Mouse (Mus musculus): ENCODE measurements around the gene Hoxb5. TPM values are rescaled to one million over a fixed set of nuclear protein-coding genes. Genes with fewer than 3 reads are reported as not detected.

The Hoxb5 gene
- polyA plus RNA-seq, 1 experiment, result 0.22 TPM

DNA sequence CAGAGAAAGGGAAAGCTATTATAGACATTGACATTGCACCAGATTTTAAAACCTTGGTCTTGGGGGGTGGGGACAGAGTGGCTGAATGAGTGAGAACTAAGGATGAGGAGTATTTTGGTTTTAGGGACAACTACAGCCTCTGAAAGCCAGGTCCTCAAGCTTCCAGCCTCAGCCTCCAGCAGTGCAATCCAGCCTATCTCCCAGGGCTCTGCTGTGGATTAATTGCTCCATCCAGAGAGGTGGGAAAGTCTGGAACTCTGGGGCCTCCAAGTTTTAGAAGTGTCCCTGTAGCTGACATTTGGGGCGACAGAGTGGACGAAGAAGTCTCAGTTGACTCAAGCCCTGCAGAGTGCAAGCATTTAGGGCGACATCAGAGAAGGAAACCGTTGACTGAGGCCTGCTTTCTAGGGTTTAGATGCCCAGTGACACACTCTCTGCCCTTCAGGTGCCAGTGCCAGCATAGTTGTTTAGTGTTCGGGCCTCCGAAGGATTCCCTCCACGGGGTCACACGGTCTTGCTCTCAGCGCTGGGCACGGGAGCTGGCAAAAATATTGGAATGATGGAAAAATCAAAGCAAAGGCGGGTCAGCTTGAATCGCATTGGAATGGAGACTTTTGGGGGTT, 10.8 kb downstream of the Hoxb5 start:
- TF ChIP-seq CTCF (IDR thresholded peaks at IDR 0.05; ENCODE audit: borderline replicate concordance, control insufficient read depth, extremely low read depth, insufficient read depth, low read length, poor library complexity) (no peak), POLR2A (IDR thresholded peaks at IDR 0.05; ENCODE audit: control insufficient read depth, extremely low read depth, insufficient read depth, low read length, poor library complexity) (no peak)
- no peak for DNase-seq
- H3K36me3 ChIP-seq (ENCODE audit: control insufficient read depth, insufficient read depth, low read length), result no peaks in the 10 kb centered on the region
- no peak overlapping the region for H3K27ac ChIP-seq (ENCODE audit: control insufficient read depth, insufficient read depth, low read length)
- WGBS, result 56% methylated on average over 12 of the region's 12 CpGs
- H3K4me1 ChIP-seq (replicated peaks; ENCODE audit: control insufficient read depth, insufficient read depth, low read length), result peaks cover 15% of the 10 kb centered on the region; the same call in 1 of the 2 replicates
- no peak overlapping the region for H3K4me3 ChIP-seq (ENCODE audit: control insufficient read depth, insufficient read depth, low read length)
- H3K27me3 ChIP-seq (ENCODE audit: control insufficient read depth, insufficient read depth, low read length), result peaks cover 34% of the 10 kb centered on the region

DNA sequence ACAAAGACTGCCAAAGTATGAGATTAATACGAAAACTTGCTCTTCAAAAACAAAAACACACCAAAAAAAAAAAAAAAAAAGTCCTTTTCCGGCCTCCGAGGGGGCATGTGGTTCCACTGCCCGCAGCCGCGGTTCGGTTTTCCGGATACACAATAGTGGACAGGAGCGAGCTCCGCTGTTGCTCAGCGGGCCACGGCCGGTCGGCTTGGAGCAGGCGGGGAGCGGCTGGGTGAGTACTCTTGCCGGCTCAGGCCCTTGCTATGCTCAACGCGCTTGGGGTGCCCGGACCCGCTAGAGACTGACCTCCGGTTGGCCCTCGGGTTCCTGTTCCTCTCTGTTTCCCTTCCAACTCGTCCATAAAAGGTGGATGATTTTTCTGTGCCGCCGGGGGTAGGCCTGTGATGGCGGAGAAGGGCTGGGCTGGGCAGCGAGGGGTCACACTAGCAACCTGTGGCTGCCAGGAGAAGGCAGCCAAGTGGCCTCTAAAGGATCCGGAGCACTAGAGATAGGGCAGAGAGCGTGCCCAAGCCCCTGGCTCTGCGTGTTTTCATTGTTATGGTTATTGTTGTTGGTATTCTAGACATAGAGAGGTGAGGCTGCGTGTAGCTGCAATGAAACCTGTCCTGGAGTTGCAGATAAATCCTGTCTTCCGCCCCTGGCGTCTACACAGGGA, 11.7 kb downstream of the Hoxb5 start:
- peaks cover 34% of the 10 kb centered on the region for H3K27me3 ChIP-seq (ENCODE audit: control insufficient read depth, insufficient read depth, low read length)
- no peak for DNase-seq
- no peak overlapping the region for H3K4me3 ChIP-seq (ENCODE audit: control insufficient read depth, insufficient read depth, low read length)
- no peaks in the 10 kb centered on the region for H3K36me3 ChIP-seq (ENCODE audit: control insufficient read depth, insufficient read depth, low read length)
- no peak overlapping the region for H3K27ac ChIP-seq (ENCODE audit: control insufficient read depth, insufficient read depth, low read length)
- no peak for TF ChIP-seq CTCF (IDR thresholded peaks at IDR 0.05; ENCODE audit: borderline replicate concordance, control insufficient read depth, extremely low read depth, insufficient read depth, low read length, poor library complexity)
- TF ChIP-seq POLR2A (IDR thresholded peaks at IDR 0.05; ENCODE audit: control insufficient read depth, extremely low read depth, insufficient read depth, low read length, poor library complexity), result no peak
- H3K4me1 ChIP-seq (replicated peaks; ENCODE audit: control insufficient read depth, insufficient read depth, low read length), result peaks cover 20% of the 10 kb centered on the region
- WGBS, result 10% methylated on average over 34 of the region's 34 CpGs

DNA sequence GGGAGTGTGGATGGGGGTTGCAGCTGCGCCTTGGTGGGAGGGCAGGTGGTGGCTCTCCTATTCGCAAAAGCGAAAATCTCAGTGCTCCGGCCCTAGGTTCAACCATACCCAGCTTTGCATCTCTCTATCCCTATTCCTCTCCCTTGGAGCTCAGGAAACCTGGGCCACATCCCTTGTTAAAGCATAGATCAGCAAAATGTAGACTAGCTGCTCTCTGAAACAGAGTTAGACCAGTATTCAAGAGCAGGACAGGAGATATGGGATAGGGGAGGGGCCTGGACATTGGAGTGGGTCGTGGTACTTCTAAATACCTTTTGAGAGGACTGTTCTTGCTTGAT, 12.2 kb downstream of the Hoxb5 start:
- H3K4me3 ChIP-seq (ENCODE audit: control insufficient read depth, insufficient read depth, low read length), result no peak overlapping the region
- no peak overlapping the region for H3K27ac ChIP-seq (ENCODE audit: control insufficient read depth, insufficient read depth, low read length)
- H3K4me1 ChIP-seq (replicated peaks; ENCODE audit: control insufficient read depth, insufficient read depth, low read length), result peaks cover 23% of the 10 kb centered on the region
- TF ChIP-seq POLR2A (IDR thresholded peaks at IDR 0.05; ENCODE audit: control insufficient read depth, extremely low read depth, insufficient read depth, low read length, poor library complexity), result no peak
- no peak for TF ChIP-seq CTCF (IDR thresholded peaks at IDR 0.05; ENCODE audit: borderline replicate concordance, control insufficient read depth, extremely low read depth, insufficient read depth, low read length, poor library complexity)
- no peaks in the 10 kb centered on the region for H3K36me3 ChIP-seq (ENCODE audit: control insufficient read depth, insufficient read depth, low read length)
- no peak for DNase-seq
- H3K27me3 ChIP-seq (ENCODE audit: control insufficient read depth, insufficient read depth, low read length), result peaks cover 36% of the 10 kb centered on the region
- 64% methylated on average over 5 of the region's 5 CpGs for WGBS

DNA sequence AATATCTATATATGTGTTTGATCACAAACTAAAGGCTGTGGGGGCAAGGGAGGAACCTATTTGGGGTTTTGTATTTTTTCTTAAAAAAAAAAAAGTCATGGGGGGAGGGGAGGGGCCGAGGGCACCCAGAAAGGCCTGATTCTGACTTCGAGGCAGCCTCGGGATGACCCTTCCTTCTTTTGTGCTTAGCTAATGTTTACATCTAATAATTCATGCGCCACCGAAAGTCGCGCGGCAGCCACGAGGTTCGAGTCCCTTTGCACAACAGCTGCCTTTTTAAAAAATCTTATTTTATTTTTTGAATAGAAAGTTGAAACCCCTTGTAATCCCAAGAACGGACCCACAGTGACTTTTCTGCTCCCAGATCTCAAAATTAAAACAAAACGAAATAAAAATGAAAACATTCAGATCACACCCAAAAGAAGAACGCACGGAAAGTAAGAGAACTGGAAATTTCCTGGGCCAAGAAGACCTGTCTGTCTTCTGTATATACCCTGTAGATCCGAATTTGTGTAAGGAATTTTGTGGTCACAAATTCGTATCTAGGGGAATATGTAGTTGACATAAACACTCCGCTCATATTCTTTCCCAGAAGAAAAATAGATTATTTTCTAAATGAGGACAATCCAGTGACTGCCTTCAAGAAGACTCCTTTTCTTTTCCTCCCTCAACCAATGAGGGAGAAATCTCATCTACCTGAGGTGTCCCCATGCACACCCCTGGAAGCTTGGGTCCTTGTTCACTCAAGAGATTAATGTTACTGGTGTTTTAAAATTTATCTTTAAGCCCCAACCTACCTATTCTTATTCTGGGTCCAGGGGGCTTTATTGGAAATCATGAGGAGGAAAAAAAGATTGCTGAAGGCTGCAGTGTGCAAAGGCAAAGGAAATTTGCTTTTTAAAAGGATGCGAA, 13.8 kb downstream of the Hoxb5 start:
- Histone ChIP-seq H3K36me3 (ENCODE audit: control insufficient read depth, insufficient read depth, low read length) (no peaks in the 10 kb centered on the region), H3K27me3 (ENCODE audit: control insufficient read depth, insufficient read depth, low read length) (peaks cover 36% of the 10 kb centered on the region), H3K4me3 (ENCODE audit: control insufficient read depth, insufficient read depth, low read length) (no peak overlapping the region), H3K27ac (ENCODE audit: control insufficient read depth, insufficient read depth, low read length) (no peak overlapping the region), H3K4me1 (replicated peaks; ENCODE audit: control insufficient read depth, insufficient read depth, low read length) (peaks cover 17% of the 10 kb centered on the region)
- 89% methylated on average over 18 of the region's 18 CpGs for WGBS
- TF ChIP-seq POLR2A (IDR thresholded peaks at IDR 0.05; ENCODE audit: control insufficient read depth, extremely low read depth, insufficient read depth, low read length, poor library complexity) (no peak), CTCF (IDR thresholded peaks at IDR 0.05; ENCODE audit: borderline replicate concordance, control insufficient read depth, extremely low read depth, insufficient read depth, low read length, poor library complexity) (no peak)
- no peak for DNase-seq

DNA sequence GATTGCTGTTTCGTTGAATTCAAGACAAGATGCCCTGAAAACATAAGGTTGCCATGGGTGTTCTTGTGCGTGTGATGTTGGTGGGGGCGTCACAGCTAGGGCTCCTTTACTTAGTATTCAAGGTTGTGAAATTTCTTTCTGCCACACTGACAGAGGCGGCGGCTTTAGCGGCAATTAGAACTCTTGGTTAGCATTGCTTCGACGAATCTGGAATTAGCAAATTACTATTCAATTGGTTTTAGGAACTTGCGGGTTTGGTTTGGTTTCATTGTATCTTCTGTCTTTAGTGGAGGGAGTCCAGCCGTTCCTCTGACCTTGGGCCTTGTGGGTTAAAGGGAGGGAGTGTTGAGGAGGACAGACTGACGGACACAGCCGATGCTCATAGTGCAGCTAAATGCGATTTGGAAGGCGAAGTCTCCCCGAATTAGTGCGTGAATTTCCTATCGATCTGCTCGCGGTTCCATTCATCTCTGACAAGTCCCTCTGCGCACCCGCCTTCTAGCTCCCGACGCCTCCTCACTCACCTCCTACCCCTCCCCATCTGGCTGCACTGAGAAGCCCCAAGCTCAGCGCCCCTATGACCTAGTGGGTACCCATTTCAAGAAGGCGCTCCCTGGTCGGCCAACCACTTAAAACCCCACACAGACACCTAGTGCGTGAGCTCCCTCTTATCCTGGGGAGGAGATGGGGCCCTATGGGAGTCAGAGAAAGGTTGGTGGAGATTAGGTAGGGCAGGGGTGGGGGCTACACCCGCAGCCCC, 14.7 kb downstream of the Hoxb5 start, which contains the start of gene Hoxb4:
Gene Hoxb4, plus strand, starts transcription at position 660 of the 760 bp plus-strand sequence.
- H3K27me3 ChIP-seq (ENCODE audit: control insufficient read depth, insufficient read depth, low read length), result peaks cover 36% of the 10 kb centered on the region

More for the DNA sequence above, 14.7 kb downstream of the Hoxb5 start, which contains the start of gene Hoxb4:
- 41% methylated on average over 28 of the region's 28 CpGs for WGBS
- DNase-seq, result no peak
- peaks cover 15% of the 10 kb centered on the region for H3K4me1 ChIP-seq (replicated peaks; ENCODE audit: control insufficient read depth, insufficient read depth, low read length)
- H3K36me3 ChIP-seq (ENCODE audit: control insufficient read depth, insufficient read depth, low read length), result no peaks in the 10 kb centered on the region
- H3K27ac ChIP-seq (ENCODE audit: control insufficient read depth, insufficient read depth, low read length), result no peak within 1 kb of the TSS
- H3K4me3 ChIP-seq (ENCODE audit: control insufficient read depth, insufficient read depth, low read length), result peak within 1 kb of the TSS; percentile 67
- TF ChIP-seq POLR2A (IDR thresholded peaks at IDR 0.05; ENCODE audit: control insufficient read depth, extremely low read depth, insufficient read depth, low read length, poor library complexity) (no peak), CTCF (IDR thresholded peaks at IDR 0.05; ENCODE audit: borderline replicate concordance, control insufficient read depth, extremely low read depth, insufficient read depth, low read length, poor library complexity) (no peak)
